Mouse (Mus musculus) testis, postnatal 10 days (tissue): Measurements from ENCODE around the gene Sytl1.

ENCODE experiments used
- DNase-seq: peaks from one replicate; pipeline ENCODE4 v3.0.0; 2021; ENCODE audit warnings: low spot score

Gene Sytl1

GRCm38 (mm10) chr4:133211751-133212561, 51.0 kb downstream of the Sytl1 start, which contains the start of the genes Cd164l2 and Gpr3:
Gene Cd164l2 (plus strand): TSS chr4:133212131.
Gene Gpr3 (minus strand): TSS chr4:133212536.
- no peak for DNase-seq

GRCm38 (mm10) chr4:133210788-133211390, 52.0 kb downstream of the Sytl1 start:
- DNase-seq: no peak

- no peak for DNase-seq
These were observed 52.7 kb downstream of the Sytl1 start for GRCm38 (mm10) chr4:133210023-133210787.

GRCm38 (mm10) chr4:133209366-133209765, 53.5 kb downstream of the Sytl1 start:
- no peak for DNase-seq

- DNase-seq: no peak
These were observed 58.5 kb downstream of the Sytl1 start for GRCm38 (mm10) chr4:133204379-133204778.

- no peak for DNase-seq
These were observed 59.3 kb downstream of the Sytl1 start for GRCm38 (mm10) chr4:133203591-133203990.
